Mouse (Mus musculus) adrenal gland, postnatal 14 days (tissue): ENCODE results near the gene Trp53i11. TPM values are rescaled to one million over a fixed set of nuclear protein-coding genes. Genes with fewer than 3 reads are reported as not detected.

Experiments used
- DNase-seq: peaks from one replicate; pipeline ENCODE4 v3.0.0; 2021; ENCODE audit warnings: mixed read lengths
- long read RNA-seq, 2 experiments: library from polyadenylated mRNA; stranded (forward); transcript quantifications; one replicate each; pipeline ENCODE4 v2.0.0; 2021
- total RNA-seq: library from RNA; stranded (reverse); gene quantifications from 2 replicates; pipeline ENCODE4 v1.2.3, GENCODE M21; 2021

The Trp53i11 gene
- 70.9 and 86.9 TPM in 2 replicates for total RNA-seq
- long read RNA-seq, experiment 1, transcript Trp53i11-202 (8 exons, 2,703 nt), result minor isoform, 54 of 222 reads
- long read RNA-seq, experiment 1, transcript Trp53i11-201 (8 exons, 2,654 nt), result major isoform, 100 of 222 reads
- long read RNA-seq, experiment 1, partial matches to known transcripts, result 21 of 222 reads
- long read RNA-seq, experiment 1, other reads (novel, unspliced or antisense), result 47 of 222 reads
- long read RNA-seq, experiment 2, transcript Trp53i11-202 (8 exons, 2,703 nt), result minor isoform, 24 of 139 reads
- long read RNA-seq, experiment 2, transcript Trp53i11-201 (8 exons, 2,654 nt), result major isoform, 53 of 139 reads
- long read RNA-seq, experiment 2, partial matches to known transcripts, result 17 of 139 reads
- long read RNA-seq, experiment 2, other reads (novel, unspliced or antisense), result 45 of 139 reads

DNA sequence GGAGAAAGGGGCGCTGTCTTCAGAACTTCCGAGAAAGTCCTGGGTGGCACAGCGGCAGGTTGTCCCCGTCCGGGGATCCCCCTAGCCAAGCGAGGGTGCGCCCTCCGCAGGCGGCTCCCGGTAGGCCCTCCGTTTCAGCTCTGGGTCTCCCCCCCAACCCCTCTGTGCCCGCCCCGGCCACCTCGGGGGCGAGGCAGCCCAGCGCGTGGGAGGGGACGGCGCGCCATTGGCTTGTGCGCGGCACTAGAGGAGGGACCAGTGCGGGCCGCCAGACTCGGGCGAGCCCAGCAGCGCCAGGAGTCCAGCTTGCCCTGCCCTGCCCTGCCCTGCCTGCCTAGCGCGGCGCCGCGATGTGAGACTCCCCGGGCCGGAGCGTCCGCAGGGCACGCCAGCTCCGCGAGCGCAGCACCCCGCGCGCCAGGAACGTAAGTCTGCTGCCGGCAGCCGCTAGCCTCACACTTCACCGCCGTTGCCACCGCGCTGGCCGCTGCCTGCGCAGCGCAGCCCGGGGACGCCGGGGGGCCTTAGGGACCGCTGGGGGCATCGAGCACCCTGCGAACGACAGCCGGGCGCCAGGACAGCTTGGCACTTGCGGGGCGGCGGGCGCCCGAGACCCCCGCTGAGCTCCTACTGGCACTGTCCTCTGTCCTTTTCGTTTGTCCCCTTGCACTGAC is at the start of gene Trp53i11:
Trp53i11 (plus strand) TSS at position 226 of the 674 bp plus-strand sequence.
- peak; percentile 98 for DNase-seq

DNA sequence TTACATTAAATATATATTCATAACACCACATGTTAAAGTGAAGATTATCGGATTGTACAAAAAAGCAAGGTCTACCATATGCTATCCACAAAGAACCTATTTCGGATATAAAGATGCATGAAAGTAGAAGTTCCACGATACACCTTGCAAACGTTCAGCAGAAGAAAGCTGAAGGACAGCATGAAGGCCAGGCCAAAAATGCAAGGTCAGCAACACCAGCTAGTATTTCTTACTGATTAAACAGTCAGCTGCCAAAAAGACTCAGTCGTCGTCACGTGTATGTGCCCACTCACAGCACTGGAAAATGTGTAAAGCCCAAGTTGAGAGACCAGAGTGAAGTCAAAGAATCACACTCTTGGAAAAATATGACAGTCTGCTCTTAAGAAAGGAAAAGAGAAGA is 47.9 kb upstream of the Trp53i11 start:
- DNase-seq, result no peak

DNA sequence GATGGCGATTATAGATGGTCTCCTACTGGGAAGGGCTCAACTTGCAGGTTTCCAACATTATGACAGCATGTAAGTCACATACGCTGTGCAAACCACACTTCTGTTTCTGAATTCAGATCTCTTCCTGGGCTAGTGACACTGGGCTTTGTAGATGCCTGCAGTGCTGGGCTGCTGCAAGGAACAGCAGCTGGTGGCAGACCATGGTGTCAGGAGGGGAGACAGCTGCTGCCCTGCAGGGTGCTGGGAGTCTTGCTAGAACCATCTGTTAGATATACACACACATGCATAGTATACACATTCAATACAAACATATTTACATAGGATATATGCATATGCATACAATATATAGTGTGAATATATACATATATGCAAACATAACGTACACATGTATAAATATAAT is 46.0 kb upstream of the Trp53i11 start:
- DNase-seq, result no peak

DNA sequence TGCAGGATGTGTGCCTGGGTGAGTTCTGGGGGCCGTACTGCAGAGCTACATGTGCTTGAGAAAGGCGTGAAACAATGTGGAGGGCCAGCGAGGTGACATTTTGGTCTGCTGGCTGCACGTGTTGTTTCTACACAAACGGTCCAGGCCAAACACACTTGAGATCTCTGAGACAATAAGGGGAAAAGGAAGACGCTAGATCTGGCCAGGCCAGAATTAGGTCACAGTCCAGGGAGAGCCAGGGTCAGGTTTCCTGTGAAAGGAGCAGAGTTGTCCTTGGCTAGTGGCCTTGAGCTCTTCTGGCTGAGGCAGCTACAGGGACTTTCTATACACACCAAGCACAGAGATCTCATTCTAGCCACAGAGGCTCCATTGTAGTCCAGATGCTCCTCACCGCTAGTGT is 44.7 kb upstream of the Trp53i11 start:
- DNase-seq, result peak; percentile 63

DNA sequence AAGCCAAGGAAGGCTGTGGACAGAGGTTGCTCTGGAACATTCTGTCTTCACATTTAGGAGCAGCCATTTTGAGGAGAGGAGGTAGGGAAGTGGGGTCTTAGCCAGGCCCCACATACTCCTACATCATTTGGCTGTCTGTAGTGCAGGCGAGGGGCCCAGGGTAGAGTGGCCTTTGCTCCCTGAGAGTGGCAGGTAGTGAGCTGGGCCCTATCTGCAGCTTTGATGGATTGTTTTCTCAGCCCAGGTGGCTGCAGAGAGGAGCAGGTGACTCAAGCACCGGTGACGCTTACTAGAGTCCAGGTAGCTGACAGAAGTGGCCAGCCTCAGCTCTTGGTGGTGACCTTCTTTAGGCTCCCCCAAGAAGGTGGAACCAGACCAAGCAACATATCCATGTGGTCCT is 43.2 kb upstream of the Trp53i11 start:
- no peak for DNase-seq

DNA sequence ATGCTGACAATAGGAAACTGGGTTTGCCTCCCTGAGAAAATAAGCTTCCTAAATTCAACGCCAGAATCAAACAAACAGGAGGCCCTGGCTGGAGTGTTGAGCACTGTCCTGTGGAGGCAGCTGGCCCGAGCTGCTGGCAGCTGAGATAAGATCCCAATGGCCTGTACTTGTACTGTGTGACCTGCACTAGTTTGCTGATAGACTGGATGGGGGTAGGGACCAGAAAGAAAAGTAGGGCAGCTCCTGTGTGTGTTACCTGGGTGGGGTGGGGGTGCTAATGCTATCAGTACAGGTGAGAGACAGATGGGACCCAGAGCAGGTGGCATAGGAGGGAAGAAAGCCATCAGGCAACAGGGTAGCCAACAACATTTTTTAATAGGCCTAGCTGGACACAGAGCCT is 37.3 kb upstream of the Trp53i11 start:
- no peak for DNase-seq

DNA sequence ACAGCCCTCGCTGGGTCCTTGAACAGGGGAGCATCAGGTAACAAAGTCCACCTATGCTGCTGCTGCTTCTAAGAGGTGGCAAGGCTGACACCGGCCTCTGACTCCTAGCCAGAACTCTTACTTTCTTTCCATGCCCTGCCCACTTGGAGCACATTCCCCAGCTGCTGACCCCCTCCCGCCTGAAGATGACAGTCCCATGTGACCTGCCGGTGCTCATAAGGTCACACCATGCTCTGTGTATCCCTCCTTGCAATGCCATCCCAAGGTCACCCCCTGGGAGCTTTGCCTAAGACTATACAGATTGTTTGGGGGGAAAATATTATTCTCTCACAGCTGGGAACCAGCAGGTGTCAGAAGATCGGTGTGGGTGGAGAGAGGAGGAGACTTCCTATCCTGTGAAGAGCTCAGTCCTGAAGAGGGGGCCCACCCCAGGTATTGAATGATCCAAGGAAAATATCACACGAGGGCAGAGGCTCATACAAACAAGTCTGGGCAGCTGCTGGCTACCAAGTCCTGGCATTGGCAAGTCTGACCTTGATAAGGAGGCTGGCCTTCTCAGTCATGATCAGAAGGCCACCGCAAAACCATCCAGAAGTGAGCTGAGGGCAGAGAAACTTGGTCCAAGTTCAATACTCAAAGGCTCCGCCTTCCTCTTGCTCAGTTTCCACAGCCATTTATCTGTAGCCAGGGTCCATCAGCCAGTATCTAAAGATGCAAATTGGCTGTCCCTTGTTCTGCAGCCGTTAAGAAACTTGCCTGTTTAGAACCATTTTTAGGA is 36.5 kb upstream of the Trp53i11 start:
- DNase-seq, result no peak

DNA sequence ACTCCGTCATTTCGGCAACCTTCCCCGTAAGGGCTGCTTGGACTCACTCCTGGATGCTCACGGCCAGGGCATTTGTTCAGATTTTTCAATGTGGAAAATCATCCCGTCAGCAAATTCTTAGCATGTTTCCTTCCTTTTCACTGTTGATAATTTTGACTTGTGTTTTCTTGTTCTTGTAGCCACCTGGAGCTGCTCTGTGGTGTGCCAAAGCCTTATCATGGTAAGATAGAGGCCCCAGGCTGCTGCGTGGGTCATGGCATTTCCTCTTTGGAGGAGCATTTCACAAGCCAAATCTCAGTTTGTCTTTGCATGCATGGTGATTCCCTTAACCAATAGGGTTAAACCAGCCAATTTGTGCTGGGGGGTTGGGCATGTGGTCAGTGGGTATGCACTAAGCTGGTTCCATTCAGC is 35.2 kb upstream of the Trp53i11 start:
- DNase-seq, result no peak

DNA sequence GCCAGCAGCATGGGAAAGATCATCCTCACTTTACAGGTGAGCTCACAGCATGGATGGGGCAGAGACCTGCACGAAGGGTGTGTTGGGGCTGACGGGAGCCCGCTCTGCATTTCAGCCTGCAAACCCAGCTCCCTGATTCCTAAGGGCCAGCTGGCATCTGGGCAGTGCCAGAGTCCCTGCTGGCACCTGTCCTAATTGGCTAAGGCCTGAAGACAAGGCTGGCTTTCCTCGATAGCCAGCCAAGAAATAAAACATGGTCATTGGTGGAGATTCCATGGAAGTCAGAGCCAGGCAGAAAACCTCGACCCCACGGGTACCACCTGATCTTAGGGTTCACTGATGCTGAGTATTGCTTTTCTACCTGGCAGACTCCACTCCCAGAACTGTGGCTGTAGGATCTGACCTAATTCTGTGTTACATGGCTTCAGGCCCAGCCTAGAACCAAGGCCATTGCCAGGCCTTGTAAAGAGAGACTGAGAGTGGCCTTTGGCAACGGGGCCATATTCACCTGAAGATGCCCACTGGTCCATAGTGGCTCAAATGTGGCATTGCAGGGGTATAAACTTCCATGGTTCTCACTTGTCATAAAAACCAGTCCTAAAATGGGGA is 34.4 kb upstream of the Trp53i11 start:
- peak; percentile 69 for DNase-seq

DNA sequence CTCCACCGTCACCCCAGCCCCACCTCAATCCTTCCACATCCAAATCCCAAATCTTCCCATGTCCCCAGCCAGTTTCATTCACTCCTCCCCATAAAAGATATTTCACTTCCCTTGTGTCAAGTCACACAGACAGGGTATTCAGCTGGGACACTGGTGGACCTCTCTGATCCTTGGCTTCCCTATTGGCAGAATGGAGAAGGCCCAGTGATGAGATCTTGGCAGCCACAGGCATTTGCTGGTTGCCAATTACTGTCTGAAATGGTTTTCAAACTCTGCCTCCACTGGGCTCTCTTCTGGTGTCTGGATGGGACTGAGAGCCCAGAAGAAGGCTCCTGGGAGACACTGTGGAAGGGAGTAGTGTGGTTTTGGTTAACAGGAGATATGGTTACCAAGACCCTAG is 33.5 kb upstream of the Trp53i11 start:
- DNase-seq, result no peak

DNA sequence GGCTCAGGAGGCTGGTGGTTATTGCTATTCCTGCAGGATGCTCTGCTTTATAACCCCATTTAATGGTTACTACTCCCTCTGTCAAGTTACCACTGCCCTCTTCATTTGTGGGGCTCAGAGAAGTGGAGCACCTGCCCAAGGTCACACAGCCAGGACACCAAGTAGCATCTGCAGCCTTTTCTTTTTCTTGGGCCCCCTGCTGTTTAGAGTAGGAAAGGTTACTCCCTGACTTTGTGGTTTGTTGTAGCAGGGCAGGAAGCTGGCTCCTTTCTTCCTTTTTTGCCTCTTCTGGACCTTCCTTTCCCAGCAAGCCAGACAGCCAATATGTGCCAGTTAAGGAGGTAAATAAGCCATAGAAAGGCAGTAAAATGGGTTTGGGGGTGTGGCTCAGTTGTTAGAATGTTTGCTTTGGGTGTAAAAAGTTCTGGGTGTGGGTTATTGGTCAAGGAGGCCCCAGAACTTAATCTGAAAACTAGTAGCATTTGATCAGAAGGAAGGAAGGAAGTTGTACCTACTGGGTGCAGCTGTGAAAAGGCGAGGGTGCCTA is 32.8 kb upstream of the Trp53i11 start:
- no peak for DNase-seq

DNA sequence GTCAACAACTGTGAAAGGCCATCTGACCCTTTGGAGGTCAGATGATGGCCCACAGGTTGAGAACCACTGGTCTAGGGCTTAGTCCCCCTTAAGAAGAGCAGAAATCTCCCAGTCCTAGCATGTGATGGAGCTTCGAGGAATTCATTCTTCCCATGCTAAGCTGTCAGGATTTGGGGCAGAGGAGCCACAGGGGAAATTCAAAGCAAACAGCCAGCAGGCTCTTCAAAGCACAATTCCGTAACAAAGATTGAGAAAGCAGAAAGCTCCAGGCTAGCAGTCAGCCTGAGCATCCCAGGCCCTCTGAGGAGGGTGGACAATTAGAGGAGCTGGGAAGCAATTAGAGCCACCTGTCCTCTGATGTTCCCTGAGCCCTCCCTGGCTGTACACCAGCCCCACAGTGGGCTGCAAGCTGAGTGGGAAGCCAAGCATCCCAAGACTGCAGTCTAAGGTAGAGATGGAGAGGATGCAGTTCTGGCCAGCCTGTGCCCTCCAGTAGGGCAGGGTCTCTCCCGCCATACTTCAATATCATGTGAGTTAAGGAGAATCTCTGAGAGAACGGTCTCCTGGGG is 26.8 kb upstream of the Trp53i11 start:
- DNase-seq, result no peak

DNA sequence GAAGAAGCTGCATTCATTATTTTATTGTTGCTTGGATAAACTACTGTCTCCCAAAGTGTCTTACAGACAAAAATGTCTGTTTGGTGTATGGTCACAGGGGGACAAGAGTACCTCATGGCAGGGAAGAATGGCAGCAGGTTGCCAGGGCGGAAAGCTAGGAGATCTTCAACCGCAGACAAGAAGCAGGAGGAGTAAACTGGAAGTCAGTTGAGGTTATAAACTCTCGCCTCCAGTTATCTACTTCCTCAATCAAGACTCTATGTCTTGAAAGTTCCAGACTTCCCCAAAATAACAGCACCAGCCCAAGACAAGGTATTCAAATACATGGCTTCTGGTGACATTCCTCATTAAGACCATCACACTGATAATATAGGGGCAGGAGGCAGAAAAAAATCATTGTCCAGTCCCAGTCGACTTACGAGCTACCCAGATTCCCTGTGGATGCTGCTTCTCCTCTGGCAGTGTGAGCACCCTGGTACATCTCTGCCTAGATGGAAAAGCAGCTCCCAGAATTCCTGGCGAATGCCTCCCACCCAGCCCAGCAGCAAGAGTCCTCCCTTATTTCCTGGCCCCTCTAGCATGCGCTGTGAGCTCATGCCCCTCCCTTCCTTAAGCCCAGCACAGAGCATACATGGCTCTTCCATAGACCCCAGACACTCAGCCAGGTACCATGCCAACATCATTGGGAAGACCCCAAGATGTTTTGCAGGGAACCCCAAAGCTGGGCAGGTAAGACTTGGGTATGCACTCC is 25.3 kb upstream of the Trp53i11 start:
- DNase-seq, result no peak

DNA sequence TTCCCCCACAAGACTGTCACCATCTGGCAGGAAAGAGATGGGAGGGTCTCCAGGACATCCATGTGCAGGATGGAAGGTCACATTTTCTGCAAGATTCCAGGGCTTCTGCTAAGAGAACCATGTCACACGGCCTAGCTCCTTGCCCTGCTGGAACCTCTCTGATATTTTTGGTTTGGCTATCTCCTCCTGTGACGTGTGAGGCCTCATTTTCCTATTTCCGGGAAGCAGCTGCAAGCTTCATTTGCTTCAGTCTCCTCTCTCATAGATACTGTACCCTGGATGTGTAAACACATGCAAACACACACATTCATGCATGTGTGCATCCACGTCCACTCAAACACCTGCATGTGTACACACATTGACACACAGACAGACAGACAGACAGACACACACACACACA is 24.6 kb upstream of the Trp53i11 start:
- no peak for DNase-seq

DNA sequence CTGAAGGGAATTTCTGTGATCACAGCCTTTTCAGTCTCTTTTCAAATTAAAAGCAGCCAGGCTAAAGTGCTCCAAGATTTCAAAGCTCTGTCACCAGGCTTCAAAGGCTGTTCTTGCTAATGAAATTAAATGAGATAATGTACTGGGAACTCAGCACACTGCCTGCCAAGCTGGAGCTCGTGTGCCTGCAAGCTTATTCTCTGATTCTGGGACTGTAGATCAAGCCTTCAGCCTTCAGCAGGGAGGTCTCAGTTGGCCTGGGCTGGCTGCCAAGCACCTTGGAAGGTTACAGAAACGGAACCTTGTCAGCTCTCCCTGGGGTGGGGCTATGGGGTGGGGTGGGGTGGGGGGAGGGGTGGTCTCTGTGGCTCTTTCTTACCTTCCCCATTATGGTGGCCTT is 24.0 kb upstream of the Trp53i11 start:
- peak; percentile 87 for DNase-seq

DNA sequence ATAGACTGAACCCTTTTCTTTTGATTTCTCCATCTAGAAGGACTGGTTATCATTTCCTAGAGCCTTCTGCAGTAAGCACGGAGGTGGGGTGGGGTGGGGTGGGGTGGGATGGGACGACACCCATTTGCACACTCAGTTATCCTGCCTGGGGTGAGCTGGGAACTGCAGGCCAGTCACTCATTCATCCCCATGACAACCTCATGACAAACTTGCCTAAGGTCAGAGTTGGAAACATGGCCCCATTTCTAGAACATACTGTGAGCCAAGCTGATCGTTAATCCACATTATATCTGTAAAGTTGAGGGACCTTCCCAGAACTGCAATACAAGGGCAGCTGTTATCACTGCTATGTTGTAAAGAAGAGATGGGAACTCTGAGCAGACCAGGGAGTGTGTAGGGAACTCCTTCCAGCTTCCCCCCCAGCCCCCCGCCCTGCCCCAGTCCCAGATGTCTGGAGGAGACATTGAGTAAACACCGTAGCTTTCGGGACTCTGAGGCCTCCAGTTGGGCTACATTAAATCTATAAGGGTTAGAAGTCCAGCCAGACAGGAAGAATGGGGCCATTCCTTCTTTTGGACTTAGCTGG is 23.5 kb upstream of the Trp53i11 start:
- DNase-seq, result no peak

DNA sequence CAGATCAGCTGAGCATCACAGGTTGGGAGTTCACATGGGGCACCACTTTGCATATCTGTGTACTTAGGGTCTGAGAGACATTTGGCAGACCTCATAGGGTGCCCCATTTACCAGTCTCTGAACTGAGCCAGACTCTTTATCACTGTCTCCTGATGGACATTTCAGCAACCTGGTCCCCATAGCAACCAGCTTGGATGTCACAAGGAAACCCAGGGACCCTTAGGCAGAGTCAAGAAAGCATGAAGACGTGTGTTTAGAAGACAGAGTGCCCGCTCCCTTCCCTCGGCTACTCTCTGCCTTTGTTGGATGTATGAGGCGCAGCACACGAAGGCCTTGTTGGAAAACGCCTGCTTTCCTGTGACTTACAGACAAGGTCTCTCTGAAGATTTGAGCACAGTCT is 21.1 kb upstream of the Trp53i11 start:
- DNase-seq, result no peak

DNA sequence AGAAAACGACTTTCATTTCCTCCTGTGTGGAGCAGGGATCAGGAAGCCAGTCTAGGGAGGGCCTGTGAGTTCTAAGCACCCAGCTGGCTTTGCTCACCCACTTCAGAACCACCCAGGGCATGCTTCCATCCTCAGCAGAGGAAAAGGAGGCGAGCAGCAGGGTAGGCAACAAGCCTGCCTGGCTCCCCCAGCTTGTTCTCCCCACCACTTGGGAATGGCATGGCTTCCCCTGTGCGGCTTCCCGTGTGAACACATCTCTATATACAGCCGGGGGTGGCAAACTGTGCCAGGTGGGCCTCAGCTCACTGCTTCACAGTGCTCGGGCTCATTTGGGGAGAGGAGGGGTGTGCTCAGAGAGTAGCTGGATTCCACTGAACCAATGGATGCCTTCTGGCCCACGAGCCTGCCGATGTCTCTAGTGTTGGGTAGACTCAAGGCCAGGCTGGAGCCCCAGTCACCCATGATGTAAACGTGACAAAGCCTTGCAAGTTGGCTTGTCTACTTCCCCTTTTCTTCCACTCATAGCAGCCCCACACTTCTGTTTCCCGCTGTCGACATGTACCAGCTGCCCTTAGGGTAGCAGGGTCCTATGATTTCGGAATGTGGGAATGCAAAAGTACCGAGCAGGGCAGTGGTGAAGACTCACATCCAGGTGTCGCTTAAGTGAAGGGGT is 20.5 kb upstream of the Trp53i11 start:
- no peak for DNase-seq

DNA sequence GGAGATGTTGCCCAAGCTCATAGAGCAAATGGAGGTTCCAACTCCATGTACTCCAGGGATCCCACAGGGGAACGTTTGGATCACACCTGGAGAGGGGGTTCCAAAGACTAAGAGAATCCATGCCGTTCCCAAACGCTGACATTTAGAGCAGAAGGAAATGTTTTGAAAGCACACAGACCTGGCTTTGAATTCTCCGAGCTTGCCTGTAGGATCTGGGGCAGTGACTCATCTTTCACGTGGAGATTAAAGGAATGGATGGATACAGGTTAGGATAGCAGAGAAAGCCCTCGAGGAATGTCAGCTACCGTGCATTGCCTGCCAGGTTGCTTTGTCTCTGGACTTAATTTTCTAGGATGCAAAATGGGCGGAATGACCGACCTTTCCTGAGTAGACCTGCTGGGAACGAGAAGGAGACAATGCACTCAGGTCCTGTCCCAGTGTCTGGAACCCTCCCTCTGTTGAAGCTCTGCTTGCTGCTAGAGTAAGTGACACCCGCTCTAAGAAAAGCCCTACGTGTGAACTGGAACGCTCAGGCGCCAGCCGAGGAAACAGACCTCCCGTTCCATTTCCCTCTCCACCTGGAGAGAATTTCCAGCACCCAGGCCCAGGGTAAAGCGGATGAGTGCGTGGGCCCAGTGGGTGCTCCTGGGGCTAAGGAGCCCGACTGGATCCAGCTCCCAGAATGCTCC is 17.0 kb upstream of the Trp53i11 start:
- DNase-seq, result no peak

DNA sequence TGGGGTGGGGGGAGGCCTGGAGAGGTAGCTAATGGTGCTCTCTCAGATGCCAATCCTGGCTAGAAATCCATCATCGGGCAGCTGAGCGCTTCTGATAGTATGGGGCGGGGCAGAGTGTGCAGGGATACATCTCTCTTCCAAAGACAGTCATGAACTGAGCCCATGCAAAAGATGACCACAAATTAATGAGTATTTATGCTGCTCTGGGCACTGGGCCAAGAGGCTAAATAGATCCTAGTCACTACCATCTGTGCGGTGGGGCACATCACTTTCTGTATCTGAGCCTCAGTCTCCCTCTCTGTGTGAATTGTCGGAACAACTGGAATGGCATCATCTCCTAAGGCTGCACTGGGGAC is 16.5 kb upstream of the Trp53i11 start:
- no peak for DNase-seq
